Mouse (Mus musculus): ENCODE measurements around the gene Dao.

Dao gene

DNA sequence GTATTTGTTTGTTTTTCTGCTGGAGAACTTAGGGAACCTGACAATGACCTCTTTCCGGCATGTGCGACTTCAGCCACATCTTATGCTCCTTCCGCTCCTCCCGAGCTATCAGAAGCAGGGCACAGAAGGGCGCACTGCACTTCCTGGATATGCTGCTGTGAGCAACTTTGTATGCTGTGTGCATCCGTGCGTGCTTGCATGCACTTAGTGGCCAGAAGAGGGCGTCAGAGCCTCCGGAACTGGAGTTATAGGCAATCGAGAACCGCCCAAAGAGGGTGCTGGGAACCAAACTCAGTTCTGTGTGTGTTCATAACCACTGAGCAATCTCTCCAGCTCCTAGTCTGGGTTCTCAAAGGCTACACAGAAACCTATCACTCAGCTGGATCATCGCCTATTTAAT, 27.1 kb downstream of the Dao start:
- DNase-seq, result no peak

DNA sequence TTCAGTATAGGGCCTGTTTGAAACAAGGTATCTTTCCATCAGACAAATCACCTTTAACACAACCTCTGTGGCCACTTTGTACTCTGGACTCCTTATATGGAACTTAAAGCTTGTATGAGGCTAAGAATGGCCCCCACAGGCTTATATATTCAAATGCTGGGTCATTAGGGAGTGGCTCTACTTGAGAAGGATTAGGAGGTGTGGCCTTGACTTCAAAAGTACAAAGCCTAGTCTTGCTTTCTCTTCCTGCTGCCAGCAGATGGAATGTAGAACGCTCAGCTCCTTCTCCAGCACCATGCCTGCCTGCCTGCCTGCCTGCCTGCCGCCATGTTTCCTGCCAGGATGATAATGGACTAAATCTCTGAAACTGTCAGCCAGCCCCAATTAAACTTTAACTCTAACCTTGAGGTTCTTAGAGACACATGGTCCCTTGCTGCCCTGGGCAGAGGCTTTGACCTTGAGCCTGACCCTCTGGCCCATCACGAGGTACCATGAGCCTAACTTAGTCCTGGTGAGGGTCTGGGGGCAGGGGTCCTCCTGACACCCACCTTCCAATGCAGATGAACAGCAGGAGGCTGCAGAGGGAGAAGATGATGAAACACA, 28.8 kb downstream of the Dao start:
- DNase-seq, result no peak

DNA sequence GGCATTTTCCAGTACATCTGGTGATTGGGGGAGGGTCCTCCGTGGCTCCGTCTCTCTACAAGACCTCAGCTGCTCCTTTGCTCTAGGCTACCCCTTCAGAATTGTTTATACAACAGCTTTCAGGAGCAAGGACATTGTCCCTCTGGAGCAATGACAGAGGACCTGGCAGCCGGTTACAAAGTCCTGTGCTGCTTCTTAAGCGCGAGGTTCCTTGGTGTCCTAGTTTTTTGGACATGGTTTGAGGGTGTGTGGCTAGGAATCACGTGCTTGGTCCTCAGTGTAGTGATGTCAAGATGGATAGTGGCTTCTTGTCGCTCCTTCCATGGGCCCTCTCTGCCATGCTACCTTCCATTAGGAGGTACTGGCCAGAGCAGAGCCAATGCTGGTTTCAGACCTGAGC, 30.9 kb downstream of the Dao start:
- DNase-seq, result no peak

DNA sequence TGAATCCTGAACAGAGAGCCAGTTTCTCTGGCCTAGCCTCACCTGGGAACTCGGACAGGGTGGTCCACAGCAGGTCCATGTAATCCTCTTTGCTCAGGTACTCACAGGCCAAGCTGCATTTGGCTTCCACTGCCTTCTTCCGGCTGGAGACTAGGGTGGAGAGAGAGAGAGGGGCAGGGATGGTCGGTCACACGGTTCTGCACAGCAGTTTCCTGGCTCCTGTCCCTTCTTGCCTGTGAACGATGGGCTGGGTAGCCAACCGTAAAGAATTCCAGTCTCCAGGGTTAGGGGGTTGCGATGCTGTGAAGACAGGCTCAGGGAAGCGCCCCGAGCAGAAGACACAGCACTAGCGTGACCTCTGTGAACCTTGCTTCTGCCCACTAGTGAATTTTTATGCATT, 31.6 kb downstream of the Dao start:
- DNase-seq, result no peak

DNA sequence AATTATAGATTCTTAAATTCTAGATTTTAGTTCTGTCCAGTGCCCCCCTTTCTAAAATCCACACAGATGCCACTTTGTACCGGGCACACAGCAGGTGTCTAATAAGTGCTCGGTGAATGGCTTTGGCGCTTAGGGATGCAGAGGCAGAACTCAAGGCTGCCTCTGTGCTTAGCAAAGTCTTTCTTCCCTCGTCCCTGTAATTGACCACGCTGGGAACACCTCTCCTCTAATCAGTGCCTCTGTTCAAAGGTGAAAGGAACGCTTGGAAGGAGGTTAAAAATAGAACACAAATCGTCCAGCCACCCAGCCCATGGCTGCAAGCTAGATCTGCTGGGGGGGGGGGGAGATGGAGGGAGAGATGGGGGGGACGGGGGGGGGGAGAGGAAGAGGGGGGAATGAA, 37.0 kb downstream of the Dao start:
- no peak for DNase-seq

DNA sequence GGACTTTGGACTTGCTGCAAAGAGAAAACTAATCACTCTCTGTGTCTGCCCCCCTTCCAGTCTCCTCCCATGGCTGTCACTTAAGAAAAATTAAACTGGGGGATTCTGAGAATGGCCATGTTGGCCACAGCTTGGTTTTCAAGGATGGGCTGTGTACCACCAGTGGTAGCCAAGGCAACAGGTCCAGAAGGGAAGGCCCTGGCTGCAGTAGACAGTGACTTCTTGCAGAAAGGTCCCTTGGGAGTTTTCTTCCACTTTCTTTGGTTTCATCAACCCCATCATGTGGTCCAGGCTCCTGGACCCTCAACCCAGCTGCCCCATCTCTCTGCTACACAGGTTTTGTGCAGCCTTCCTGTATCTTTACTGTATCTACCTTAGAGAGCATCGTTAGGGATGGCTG, 37.4 kb downstream of the Dao start:
- DNase-seq, result no peak

DNA sequence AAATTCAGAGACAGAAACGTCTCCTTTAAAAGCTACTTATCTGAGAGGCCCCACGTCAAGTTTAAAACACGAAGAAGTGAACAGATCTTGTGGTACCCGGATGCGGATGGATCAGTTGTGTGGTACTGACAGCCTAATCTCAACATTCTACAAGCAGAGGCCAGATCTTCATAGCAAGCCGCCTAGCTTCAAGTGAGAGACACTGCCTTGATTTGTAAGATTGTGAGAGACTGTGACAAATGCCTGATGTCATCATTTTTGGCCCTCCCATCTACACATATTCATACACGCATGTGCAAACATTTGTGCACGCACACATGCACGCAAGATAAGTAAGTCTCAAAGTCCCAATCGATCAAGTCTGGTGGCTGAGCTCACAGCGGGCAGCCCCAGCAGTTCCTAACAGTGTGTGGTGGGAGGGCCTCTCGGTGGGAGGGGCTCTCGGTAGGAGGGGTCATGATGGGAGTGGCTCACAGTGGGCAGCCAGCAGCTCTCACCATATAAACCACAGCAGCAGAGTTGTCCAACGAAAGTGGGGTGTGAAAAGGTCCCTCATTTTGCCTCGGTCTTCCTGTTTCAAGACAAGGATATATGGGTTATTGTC, 37.9 kb downstream of the Dao start:
- no peak for DNase-seq

DNA sequence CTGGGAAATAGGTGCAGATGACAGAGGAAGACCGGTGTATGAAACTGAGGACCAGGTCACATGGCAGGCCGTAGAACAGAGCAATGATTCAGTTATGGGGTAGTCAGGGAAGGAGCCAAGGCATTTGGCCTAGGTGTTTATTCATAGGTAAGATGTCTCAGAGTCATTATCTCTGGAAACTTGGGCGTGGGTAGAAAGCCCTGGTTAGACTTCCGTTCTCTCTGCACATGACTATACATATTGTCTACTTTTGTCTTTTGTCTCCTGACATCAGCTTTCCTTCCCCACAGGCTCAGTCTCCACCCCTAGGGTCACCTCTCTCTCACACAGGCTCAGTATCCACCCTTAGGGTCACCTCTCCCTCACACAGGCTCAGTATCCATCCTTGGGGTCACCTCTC, 40.3 kb downstream of the Dao start:
- no peak for DNase-seq

DNA sequence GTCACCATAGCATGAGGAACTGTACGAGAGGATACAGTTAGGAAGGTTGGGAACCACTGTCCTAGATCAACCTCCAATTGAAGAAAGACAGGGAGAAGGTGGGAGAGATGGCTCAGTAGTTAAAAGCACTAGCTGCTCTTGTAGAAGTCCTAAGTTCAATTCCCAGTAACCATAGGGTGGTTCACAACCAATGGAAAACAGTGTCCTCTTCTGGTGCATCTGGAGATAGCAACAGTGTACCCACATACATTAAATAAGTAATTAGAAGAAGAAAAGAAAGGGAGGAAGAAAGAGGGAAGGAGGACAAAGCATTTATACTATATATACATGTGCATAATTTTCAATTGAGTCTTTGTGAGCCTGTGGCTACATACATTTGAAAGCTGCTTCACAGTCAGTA, 41.6 kb downstream of the Dao start:
- no peak for DNase-seq

DNA sequence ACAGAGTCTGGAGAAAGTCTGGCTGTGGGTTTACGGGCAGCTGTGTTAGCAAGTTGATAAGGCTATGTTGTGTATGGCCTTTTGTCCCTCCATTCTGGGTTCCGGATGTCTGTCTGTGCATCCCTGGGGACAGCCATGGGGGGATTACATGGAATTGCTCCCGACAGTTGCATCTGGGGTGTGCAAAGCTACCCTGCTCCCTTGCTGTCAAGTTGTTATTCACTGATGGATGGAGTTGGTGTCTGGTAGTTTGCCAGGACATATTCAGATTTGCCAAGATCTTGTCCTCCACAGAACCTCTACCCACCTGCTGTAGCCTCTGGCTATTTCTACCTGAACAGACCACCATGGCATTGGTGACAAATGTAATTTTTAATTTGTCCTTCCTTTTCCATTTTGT, 42.6 kb downstream of the Dao start:
- DNase-seq, result no peak

DNA sequence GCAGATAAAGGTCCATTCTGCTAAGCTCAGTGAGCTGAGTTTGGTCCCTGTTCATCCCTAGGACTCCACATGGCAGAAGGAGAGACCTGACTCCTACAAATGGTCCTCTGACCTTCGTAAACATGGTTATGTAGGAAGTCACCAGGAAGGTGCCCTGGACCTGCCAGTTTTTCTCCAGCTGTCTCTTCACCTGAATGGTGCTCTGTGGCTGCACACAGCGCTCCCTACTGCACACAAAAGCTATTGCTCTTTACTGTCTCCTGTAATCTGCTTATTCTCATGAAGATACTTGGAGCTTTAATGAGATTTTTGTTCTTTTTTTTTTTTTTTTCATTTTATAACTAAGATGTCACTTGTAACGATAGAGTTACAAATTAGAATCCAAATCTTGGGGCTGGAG, 43.1 kb downstream of the Dao start:
- no peak for DNase-seq

DNA sequence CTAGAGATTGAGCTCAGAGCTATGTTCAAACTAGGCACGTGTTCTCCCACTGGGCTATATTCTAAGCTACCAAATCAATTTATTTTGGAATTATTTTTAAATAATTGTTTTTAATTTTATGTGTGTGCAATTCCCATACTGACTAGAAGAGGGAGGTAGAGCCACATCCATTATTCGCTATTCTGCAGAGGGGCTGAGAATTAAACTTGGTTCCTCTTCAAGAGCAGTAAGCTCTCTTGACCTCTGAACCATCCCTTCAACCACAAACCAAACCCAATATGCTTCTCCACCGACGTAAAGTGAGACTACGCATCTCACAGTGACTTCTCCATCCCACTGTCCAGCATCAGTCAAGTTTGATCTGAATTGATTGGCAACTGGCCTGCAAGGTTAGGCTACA, 43.7 kb downstream of the Dao start:
- DNase-seq, result no peak

DNA sequence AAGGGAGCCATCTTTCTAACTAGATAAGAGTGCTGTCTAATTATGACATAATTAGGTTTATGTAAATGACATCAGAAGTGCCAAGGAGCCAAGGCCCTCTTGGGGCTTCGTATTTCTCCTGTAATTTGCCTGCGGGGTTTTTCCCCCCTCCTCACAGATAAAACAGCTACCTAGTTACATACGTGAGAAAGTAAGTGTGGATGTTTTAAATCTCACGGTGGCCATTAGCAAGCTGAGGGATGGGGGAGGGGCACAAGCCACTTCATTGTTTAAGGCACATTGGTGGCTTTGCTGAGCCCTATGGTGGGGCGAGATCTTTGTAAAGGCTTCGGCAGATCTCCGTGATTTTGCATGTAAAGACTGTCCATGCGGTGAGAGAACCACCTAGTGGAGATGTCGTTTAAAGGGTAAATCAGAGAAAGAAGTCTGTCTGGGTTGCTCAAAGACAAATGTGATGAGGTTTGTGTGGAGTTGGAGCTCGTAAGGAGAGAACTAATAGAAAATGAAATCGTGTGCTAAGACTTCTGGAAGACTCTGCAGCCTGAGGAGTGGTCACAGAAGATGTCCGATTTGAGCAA, 45.3 kb downstream of the Dao start:
- DNase-seq, result no peak

DNA sequence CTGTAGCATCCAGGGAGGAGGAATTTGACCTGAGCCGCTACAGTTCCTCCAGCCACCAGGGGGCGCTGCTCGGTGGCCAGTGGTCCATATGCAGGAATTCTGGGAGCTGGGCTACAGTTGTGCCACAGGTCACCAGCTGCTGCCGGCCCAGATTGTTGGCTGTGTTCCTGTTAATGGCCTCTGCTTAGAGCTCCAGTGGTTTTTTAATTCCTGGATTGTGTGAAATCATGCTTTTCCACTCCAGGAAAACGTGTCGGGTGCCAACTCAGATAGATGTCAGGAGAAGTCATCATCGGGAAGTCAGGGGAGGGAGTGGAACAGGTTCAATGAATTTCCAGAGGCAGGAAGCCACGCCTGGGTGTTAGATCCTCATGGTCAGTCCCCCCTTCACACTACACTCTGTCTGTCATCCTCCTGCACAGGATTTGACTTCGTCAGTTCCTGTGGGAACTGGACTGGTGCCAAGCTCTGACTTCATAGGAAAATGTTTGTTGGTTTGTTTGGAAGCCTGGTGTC, 48.8 kb downstream of the Dao start:
- DNase-seq, result no peak

DNA sequence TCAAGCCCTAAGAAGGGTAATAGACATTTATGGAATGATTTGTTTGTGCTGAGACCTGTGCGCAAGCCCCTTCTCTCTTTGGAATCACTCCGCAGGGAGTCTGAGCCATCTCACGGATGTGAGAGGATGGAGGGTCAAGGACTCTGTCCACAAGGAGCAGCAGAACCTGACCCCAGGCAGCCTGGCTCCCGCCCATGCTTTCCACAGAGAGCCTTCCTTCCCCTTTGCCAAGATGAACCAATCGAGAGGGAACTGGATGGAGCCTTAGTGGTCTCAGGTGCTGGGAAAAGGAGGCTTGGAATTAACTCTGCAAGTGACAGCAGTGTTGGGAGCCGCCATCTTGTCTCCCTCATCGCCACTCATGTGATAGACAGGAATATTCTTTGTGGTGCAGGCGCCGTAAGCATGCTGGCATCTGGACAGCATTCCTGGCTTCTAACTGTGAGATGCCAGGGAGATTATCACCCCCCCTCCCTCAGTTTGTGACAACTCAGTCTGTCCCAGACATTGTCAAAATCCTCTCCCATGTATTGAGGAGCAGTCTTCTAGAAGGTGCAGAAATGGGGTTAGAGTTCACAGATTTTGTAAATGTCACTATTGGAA, 53.7 kb downstream of the Dao start:
- no peak for DNase-seq

DNA sequence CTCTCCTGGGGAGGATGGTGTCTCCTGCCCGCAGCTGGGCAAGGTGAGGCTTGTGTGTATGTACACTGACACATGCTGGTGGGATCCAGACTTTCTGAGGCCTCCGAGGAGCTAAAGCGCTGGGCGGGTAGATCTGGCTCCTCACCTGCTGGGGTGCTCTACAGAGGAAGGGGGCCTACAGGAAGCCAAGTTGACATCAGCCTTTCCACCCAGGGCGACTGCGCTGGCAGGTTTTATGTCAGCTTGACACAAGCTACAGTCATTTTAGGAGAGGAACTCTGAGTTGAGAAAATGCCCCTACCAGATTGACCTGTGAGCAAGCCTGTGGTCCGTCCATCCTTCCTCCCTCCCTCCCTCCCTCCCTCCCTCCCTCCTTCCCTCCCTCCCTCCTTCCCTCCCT, 58.2 kb downstream of the Dao start:
- DNase-seq, result no peak

DNA sequence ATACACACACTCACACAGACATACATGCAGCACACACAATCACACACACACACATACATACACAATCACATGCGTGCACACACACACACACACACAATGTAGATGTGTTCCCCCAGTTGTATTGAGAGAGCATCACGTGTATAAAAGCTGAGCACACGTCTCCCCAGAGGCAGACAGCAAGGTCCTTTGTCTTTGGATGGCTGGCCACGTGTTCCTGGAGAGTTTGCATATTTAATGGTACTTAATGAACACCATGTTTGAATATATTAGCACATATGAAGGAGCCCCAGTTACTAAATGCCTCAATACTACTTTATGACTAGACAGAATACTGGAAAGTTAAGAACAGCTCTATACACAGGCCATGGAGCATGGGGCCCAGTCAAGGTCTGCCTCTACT, 60.5 kb downstream of the Dao start:
- no peak for DNase-seq

DNA sequence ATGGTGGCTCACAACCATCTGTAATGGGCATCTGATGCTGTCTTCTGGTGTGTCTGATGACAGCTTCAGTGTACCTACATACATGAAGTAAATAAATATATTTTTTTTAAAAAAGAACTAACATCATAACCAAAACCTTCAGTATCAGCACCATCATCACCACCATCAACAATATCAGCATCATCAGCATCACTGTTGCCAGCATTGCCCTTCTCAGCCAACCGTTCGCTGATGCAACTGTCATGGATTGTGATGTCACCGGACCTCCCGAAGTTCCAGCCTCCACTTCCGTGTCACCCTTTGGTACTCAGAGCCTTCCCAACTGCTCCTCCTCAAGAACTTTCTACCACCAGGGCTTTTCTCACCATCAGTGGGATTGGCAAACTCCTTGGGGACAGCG, 61.7 kb downstream of the Dao start, which contains the start of gene Usp30:
Gene Usp30, plus strand, starts transcription at position 301 of the 400 bp plus-strand sequence.
- no peak for DNase-seq

DNA sequence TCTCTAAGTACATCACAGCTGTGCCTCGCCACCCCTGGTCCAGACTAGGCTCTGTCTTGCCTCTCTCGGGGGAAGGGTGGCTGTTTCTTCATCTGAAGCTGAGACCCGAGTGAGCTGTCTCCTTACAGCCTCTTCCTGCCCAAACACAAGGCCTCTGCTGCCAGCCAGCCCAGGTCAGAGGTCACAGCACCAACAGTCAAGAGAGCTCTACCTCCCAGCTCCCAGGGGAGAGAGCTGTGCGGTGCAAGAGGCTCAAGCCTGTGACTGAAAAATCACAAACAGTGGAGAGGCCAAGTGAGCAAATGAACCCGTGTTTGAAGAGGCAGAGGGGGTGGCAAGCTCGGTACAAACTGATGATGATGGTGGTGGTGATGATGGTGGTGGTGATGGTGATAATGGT, 63.1 kb downstream of the Dao start:
- no peak for DNase-seq

DNA sequence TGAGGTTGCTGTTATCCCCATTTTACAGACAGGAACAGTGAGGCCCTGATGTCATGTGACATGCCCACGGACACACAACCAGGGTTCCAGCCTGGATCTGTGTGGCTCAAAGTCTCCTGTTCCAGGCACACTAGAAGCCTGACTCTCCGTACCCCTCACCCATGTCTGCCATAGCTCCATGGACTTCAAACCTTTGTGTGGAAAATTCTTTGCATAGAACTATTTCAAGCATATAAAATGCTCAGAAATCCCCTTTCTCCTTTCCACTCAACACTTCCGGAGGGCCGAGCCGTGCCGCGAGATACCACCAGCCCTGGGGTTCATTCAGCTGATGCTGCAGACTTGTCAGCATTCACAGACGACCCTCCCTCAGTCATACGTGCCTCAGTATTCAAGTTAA, 64.0 kb downstream of the Dao start:
- no peak for DNase-seq

DNA sequence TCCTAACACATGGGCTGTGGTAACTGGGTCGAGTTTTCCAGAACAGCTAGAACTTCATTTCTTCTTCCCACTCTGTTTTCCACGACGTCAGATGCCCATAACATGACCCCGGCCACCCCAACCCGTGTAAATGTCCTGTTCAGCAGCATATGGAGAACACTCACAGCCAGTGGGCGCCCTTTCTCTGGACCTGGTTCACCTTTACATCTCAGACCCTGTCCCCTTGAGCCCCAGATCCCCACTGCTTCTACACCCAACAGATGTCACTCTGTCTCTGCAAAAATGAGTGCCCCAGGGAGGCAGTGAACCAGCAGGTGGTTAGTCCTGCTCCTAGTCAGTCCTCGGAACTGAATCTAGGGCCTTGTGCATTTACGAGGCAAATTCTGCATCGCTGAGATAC, 64.5 kb downstream of the Dao start:
- no peak for DNase-seq

DNA sequence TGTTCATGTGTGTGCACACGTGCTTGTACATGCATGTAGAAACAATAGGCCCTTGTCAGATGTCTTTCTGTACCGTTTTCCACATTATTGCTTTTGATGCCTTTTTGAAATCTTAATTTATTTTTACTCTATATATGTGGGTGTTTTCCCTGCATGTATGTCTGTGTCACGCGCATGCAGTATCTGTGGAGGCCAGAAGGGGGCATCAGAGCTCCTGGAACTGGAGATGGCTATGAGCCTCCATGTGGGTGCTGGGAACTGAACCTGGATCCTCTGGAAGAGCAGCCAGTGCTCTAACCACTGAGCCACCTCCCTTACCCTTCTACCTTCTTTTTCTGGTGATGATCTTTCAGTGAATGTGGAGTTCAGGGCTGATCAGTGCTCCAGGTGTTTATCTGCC, 67.4 kb downstream of the Dao start:
- DNase-seq, result no peak

DNA sequence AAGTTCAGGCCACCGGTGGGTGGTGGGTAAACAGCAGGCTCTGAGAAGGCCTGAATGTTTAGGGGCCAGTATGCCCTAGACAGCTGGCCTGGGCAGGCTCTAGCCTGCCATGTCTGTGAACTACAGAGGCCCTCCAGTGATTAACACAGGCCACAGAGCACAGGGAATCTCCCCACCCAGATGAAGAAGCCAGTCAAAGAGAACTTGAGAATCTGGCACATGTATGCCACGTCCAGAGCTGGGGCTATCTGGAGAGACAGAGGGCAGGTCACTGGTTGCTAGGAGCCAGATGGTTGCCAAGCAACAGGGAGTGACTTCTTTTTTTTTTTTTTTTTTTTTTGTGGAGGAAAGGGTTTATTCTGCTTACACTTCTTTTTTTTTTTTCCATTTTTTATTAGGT, 68.8 kb downstream of the Dao start:
- DNase-seq, result no peak

All from thymus, adult 18-20 months (tissue).